Mouse (Mus musculus): ENCODE measurements at regions not wholly inside any gene's neighbourhood (a gene's known extent, or its start where the extent isn't known, plus 50 kb on each side); places are given as distances from the start of the nearest gene placed in this dataset.
A peak's percentile ranks its signal among the peaks of the same experiment; 100 is the strongest.

DNA sequence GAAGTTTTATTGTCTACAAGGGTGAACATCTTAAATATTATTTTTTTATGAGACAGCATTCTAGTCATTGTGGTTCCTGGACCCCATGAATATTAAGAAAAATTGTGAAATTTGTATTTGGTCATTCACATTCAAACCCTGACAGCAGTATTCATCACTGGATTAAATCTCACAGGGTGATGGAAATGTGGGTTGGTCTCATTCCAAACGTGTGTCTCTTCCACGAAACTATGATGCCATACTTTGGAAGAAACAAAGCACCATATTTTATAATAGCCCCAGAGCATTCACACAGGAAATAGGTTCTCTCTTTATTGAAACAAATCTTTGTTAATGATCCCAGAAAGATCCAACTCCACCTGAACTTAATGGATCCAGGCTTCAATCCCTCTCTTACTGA, 156.2 kb upstream of the Tgfbr2 start:
- Histone ChIP-seq H3K27me3 (replicated peaks) (no peaks in the 10 kb centered on the region), H3K79me2 (replicated peaks; ENCODE audit: control insufficient read depth, extremely low read depth, insufficient read depth, poor library complexity, severe bottlenecking) (no peaks in the 10 kb centered on the region), H3K4me2 (ENCODE audit: insufficient read depth, low read depth, poor library complexity, severe bottlenecking) (no peak overlapping the region), H3K9ac (ENCODE audit: insufficient read depth, low read depth) (0 out of 2 replicates have a peak overlapping the region, but pooled peaks have one; percentile 17), H3K27ac (ENCODE audit: insufficient read depth, low read depth) (no peak overlapping the region), H3K9me3 (replicated peaks; ENCODE audit: low read length) (no peaks in the 10 kb centered on the region), H3K36me3 (replicated peaks in 1 of 2; ENCODE audit: control insufficient read depth in 1 of 2, insufficient read depth in 1 of 2, low read length in 1 of 2) (no peaks in the 10 kb centered on the region), H3K4me1 (ENCODE audit: control insufficient read depth in 1 of 2, insufficient read depth in 2 of 2) (peaks cover 36 to 82% of the 10 kb centered on the region in 2 experiments), H3K4me3 (replicated peaks in 1 of 3; ENCODE audit: low read depth in 2 of 3, low read length in 2 of 3, poor library complexity in 1 of 3) (no peak overlapping the region)
- in situ Hi-C loops (cut with MboI; ENCODE audit: low pct_ligation_motif_present, low pct_unique_long_range_greater_than_20kb, low sequenced_read_pairs), result loop anchor here (5.0 kb wide), 1 partner anchor 36 kb away; no protein-coding TSS in a partner anchor
- TF ChIP-seq JUND (conservative IDR thresholded peaks at IDR 0.05; ENCODE audit: low read depth, low read length) (no peak), TCF12 (IDR thresholded peaks at IDR 0.05; ENCODE audit: low read depth, low read length) (no peak), IRF4 (IDR thresholded peaks at IDR 0.05; ENCODE audit: low read depth, low read length) (no peak), E2F4 (IDR thresholded peaks at IDR 0.05; ENCODE audit: insufficient replicate concordance, low read depth, low read length) (no peak)
- dilution Hi-C loops (cut with MboI; ENCODE audit: extremely low pct_ligation_motif_present, extremely low pct_unique_long_range_greater_than_20kb, low sequenced_read_pairs), result no loop called here
- no peak for DNase-seq (ENCODE audit: extremely low read depth)

DNA sequence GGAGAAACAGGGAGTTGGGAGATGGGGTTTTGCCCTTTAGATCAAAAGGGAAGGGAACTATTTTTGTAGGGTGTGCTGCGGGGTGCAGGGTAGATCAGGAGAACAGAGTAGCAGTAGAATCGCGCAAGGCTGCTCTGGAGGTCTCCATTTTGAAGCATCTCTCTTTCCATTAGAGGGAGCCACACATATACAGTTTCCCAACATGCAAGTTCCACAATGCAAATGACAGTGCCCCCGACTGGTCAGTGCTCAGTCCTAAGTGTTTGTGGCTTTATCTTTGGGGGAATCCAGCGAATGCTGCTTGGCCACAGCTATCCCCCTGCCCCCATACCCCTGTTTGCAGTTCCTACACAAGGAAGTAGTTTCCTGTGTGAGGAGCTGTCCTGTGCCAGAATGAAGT, 155.6 kb upstream of the Tgfbr2 start:
- Histone ChIP-seq H3K9ac (ENCODE audit: insufficient read depth, low read depth) (0 out of 2 replicates have a peak overlapping the region, but pooled peaks have one; percentile 17), H3K9me3 (replicated peaks; ENCODE audit: low read length) (no peaks in the 10 kb centered on the region), H3K27me3 (replicated peaks) (no peaks in the 10 kb centered on the region), H3K4me3 (replicated peaks in 1 of 3; ENCODE audit: low read depth in 2 of 3, low read length in 2 of 3, poor library complexity in 1 of 3) (no peak overlapping the region), H3K79me2 (replicated peaks; ENCODE audit: control insufficient read depth, extremely low read depth, insufficient read depth, poor library complexity, severe bottlenecking) (no peaks in the 10 kb centered on the region), H3K4me1 (ENCODE audit: control insufficient read depth in 1 of 2, insufficient read depth in 2 of 2) (peaks cover 41 to 87% of the 10 kb centered on the region in 2 experiments), H3K4me2 (ENCODE audit: insufficient read depth, low read depth, poor library complexity, severe bottlenecking) (no peak overlapping the region), H3K36me3 (replicated peaks in 1 of 2; ENCODE audit: control insufficient read depth in 1 of 2, insufficient read depth in 1 of 2, low read length in 1 of 2) (no peaks in the 10 kb centered on the region), H3K27ac (ENCODE audit: insufficient read depth, low read depth) (peak overlapping the region; percentile 58; the same call in 1 of the 2 replicates)
- dilution Hi-C loops (cut with MboI; ENCODE audit: extremely low pct_ligation_motif_present, extremely low pct_unique_long_range_greater_than_20kb, low sequenced_read_pairs), result no loop called here
- in situ Hi-C loops (cut with MboI; ENCODE audit: low pct_ligation_motif_present, low pct_unique_long_range_greater_than_20kb, low sequenced_read_pairs), result loop anchor here (5.0 kb wide), 1 partner anchor 37 kb away; no protein-coding TSS in a partner anchor
- no peak for DNase-seq (ENCODE audit: extremely low read depth)
- TF ChIP-seq ZC3H11A (IDR thresholded peaks at IDR 0.05; ENCODE audit: low read depth, low read length) (peak; percentile 6; the same call in 1 of the 2 replicates), MEF2A (IDR thresholded peaks at IDR 0.05; ENCODE audit: borderline replicate concordance, low read depth, low read length) (peak; percentile 12; the same call in 1 of the 2 replicates), TCF12 (IDR thresholded peaks at IDR 0.05; ENCODE audit: low read depth, low read length) (peak; percentile 28; the same call in 1 of the 2 replicates), ELF1 (IDR thresholded peaks at IDR 0.05; ENCODE audit: low read depth, low read length) (no peak), ETS1 (conservative IDR thresholded peaks at IDR 0.05; ENCODE audit: low read depth, low read length) (no peak), POLR2A (IDR thresholded peaks at IDR 0.05; ENCODE audit: low read depth, low read length) (no peak), NRF1 (IDR thresholded peaks at IDR 0.05; ENCODE audit: low read depth, low read length) (0 out of 2 replicates have a peak, but pooled peaks have one; percentile 34), BHLHE40 (IDR thresholded peaks at IDR 0.05; ENCODE audit: low read depth, low read length) (0 out of 2 replicates have a peak, but pooled peaks have one; percentile 12), CTCF (conservative IDR thresholded peaks at IDR 0.05 in 1 of 2, IDR thresholded peaks at IDR 0.05 in 1 of 2; ENCODE audit: low read depth in 2 of 2, low read length in 2 of 2) (peak in 1 of 2 experiments; percentile 76; a peak in 2 of 4 replicates), SMC3 (IDR thresholded peaks at IDR 0.05; ENCODE audit: low read depth, low read length) (peak; percentile 66), RAD21 (IDR thresholded peaks at IDR 0.05; ENCODE audit: low read depth, low read length) (peak; percentile 53), CHD1 (IDR thresholded peaks at IDR 0.05; ENCODE audit: low read depth, low read length) (no peak)
